Mouse (Mus musculus) C2C12 (cell line): ENCODE results near the gene Lrrfip2.

Experiments used
- CEBPB ChIP-seq: IDR thresholded peaks from one replicate; pipeline ENCODE4 v1.6.1; 2011; ENCODE audit warnings: low read depth, mild to moderate bottlenecking, control low read depth, moderate library complexity
- CTCF ChIP-seq: IDR thresholded peaks from one replicate; pipeline ENCODE4 v1.5.1; 2011; ENCODE audit not compliant: control insufficient read depth, insufficient read depth, insufficient read length
- MAX ChIP-seq: IDR thresholded peaks from one replicate; pipeline ENCODE4 v1.6.1; 2011; ENCODE audit warnings: mild to moderate bottlenecking, control low read depth

DNA sequence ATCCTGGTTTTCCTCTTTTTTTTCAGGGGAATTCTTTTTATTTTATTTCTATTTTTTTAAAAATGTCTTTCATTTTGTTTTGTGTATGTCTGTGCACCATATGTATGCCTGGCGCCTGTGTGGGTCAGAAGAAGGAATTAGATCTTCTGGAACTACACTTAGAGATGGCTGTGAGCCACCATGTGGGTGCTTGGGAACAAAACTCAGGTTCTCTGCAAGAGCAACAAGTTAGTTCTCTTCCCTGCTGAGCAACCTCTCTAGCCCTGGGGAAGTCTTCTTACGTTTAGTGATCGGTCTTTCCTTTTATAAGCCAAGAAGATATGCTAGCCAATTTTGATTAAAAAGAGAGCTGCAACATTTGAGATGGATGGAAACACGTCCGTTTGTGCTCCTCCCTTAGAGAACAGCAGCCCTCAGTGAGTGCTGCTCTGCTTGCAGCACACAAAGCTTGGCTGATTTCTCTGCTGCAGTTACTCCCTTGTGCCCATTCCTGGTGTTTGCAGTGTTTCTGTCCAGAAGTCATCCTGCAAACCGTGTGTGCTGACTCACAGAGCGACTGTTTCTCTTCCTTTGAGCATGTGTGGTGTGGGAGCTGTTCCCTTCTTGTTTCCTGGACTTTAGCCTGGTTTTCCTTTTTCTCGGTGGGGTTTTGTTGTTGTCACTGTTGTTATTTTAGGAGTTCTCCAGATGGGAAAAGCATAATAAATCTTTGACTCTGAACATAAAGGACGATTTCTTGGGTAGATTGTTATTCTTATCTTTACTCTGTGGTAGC is 87.4 kb downstream of the Lrrfip2 start:
- TF ChIP-seq CTCF (no peak), MAX (no peak), CEBPB (no peak)
